8 mouse cellular contexts compared by ENCODE assay signal in genomic region chr5:37901861-37902291, GRCm38 (mm10).
A peak's percentile ranks its signal among the peaks of the same experiment; 100 is the strongest.
DNase-seq lines count a peak whose midpoint lies in the region; ATAC-seq lines count a peak whose summit lies in the region.

No protein-coding gene starts in this region.

- DNase-seq in gastrocnemius, postnatal 10 days = peak; percentile 12
- DNase-seq in gastrocnemius, postnatal 25 days = no peak
- DNase-seq in midbrain, embryonic 10.5 days (ENCODE audit: low spot score) = peak; percentile 47
- DNase-seq in retina, postnatal 1 day = peak; percentile 28
- no peak for DNase-seq in left cerebral cortex, postnatal 14 days (ENCODE audit: low spot score in 2 of 2)
- no peak for DNase-seq in spleen, postnatal 36 days (ENCODE audit: low spot score in 2 of 2)

- H3K4me2 ChIP-seq in midbrain, embryonic 16.5 days (ENCODE audit: low read length) = no peak overlapping the region
- peak overlapping the region; percentile 37; the same call in 1 of the 2 replicates for H3K4me2 ChIP-seq in hindbrain, embryonic 16.5 days (ENCODE audit: low read length)

- peak overlapping the region; percentile 61; the same call in 1 of the 2 replicates for H3K27ac ChIP-seq in midbrain, embryonic 10.5 days (replicated peaks)
- no peak overlapping the region for H3K27ac ChIP-seq in midbrain, embryonic 16.5 days (ENCODE audit: low read length)
- no peak overlapping the region for H3K27ac ChIP-seq in hindbrain, embryonic 16.5 days (ENCODE audit: low read depth, low read length)

- 1% methylated on average over 16 of the region's 16 CpGs for whole genome bisulfite sequencing in midbrain, embryonic 10.5 days
- WGBS in midbrain, embryonic 16.5 days = under 1% methylated on average over 16 of the region's 16 CpGs
- WGBS in hindbrain, embryonic 16.5 days = under 1% methylated on average over 16 of the region's 16 CpGs

- no peak for ATAC-seq in midbrain, embryonic 16.5 days
- ATAC-seq in hindbrain, embryonic 16.5 days = no peak

- peak overlapping the region; percentile 41 for H3K4me3 ChIP-seq in midbrain, embryonic 10.5 days
- no peak overlapping the region for H3K4me3 ChIP-seq in midbrain, embryonic 16.5 days (ENCODE audit: low read depth, low read length)
- no peak overlapping the region for H3K4me3 ChIP-seq in hindbrain, embryonic 16.5 days (ENCODE audit: low read length)

- H3K27me3 ChIP-seq in midbrain, embryonic 10.5 days (ENCODE audit: low read depth, poor library complexity, severe bottlenecking) = peaks cover 97% of the 10 kb centered on the region
- peaks cover 33% of the 10 kb centered on the region for H3K27me3 ChIP-seq in midbrain, embryonic 16.5 days (ENCODE audit: control insufficient read depth, insufficient read depth, low read depth, low read length)
- H3K27me3 ChIP-seq in hindbrain, embryonic 16.5 days (replicated peaks; ENCODE audit: control insufficient read depth, insufficient read depth, low read length) = peaks cover 39% of the 10 kb centered on the region

- peaks cover 38% of the 10 kb centered on the region for H3K4me1 ChIP-seq in midbrain, embryonic 10.5 days
- peaks cover 4% of the 10 kb centered on the region; the same call in 1 of the 2 replicates for H3K4me1 ChIP-seq in midbrain, embryonic 16.5 days (ENCODE audit: control insufficient read depth, insufficient read depth, low read length)
- H3K4me1 ChIP-seq in hindbrain, embryonic 16.5 days (ENCODE audit: control insufficient read depth, insufficient read depth, low read depth, low read length) = peaks cover 2% of the 10 kb centered on the region

- no peaks in the 10 kb centered on the region for H3K9me3 ChIP-seq in midbrain, embryonic 10.5 days (replicated peaks)
- H3K9me3 ChIP-seq in midbrain, embryonic 16.5 days (replicated peaks; ENCODE audit: control insufficient read depth, low read length, poor library complexity, severe bottlenecking) = no peaks in the 10 kb centered on the region
- no peaks in the 10 kb centered on the region for H3K9me3 ChIP-seq in hindbrain, embryonic 16.5 days (ENCODE audit: control insufficient read depth, low read length)

- H3K9ac ChIP-seq in midbrain, embryonic 16.5 days (ENCODE audit: low read depth, low read length) = no peak overlapping the region
- H3K9ac ChIP-seq in hindbrain, embryonic 16.5 days (ENCODE audit: low read depth, low read length) = no peak overlapping the region

- H3K36me3 ChIP-seq in midbrain, embryonic 10.5 days = no peaks in the 10 kb centered on the region
- no peaks in the 10 kb centered on the region for H3K36me3 ChIP-seq in midbrain, embryonic 16.5 days (ENCODE audit: control insufficient read depth, insufficient read depth, low read length)
- no peaks in the 10 kb centered on the region for H3K36me3 ChIP-seq in hindbrain, embryonic 16.5 days (ENCODE audit: control insufficient read depth, insufficient read depth, low read length)

- intact Hi-C loops in left cerebral cortex, postnatal 14 days (cut with DNase I) = no loop called here

Comparison
In these comparisons a context has a peak if more than half of its experiments do, and no peak if none do; other contexts are left out.
1. DNase-seq: peak in gastrocnemius, postnatal 10 days (single experiment), midbrain, embryonic 10.5 days (single experiment) and retina, postnatal 1 day (single experiment); none in gastrocnemius, postnatal 25 days (single experiment), left cerebral cortex, postnatal 14 days (0 of 2) and spleen, postnatal 36 days (0 of 2).